Mouse (Mus musculus) intestine, embryonic 16.5 days (tissue): ENCODE measurements around the gene Ubl4b. TPM values are rescaled to one million over a fixed set of nuclear protein-coding genes. Genes with fewer than 3 reads are reported as not detected.

Source experiments
- polyA plus RNA-seq: library from polyadenylated mRNA; unstranded; fragments of >200 nt; fragmentation: Nextera tagmentation; extraction: Ambion mirVana; gene quantifications from 2 replicates; pipeline ENCODE4 v1.2.1, GENCODE M21; 2015

The Ubl4b gene
- polyA plus RNA-seq, 1 experiment from 2014 or later, result not detected

Other genes with a start within 250 kb of the Ubl4b start
- gene Rbm15, start 221.4 kb downstream of the Ubl4b start, polyA plus RNA-seq, result 11.1 and 11.5 TPM in 2 replicates
- 0.05 TPM in 1 of 2 replicates, not detected in the other for gene Kcnc4, start 95.5 kb downstream of the Ubl4b start, polyA plus RNA-seq
- 0.97 and 1.1 TPM in 2 replicates for gene Slc6a17, start 37.1 kb downstream of the Ubl4b start, polyA plus RNA-seq
- gene Alx3, start 40.0 kb upstream of the Ubl4b start, polyA plus RNA-seq, result not detected in 2 replicates
- not detected in 2 replicates for gene Gm10961, start 76.2 kb upstream of the Ubl4b start, polyA plus RNA-seq
- gene Strip1, start 76.6 kb upstream of the Ubl4b start, polyA plus RNA-seq, result 29.3 and 31.7 TPM in 2 replicates
- 43.6 and 63.5 TPM in 2 replicates for gene Ahcyl1, start 141.5 kb upstream of the Ubl4b start, polyA plus RNA-seq
- gene Csf1, start 205.4 kb upstream of the Ubl4b start, polyA plus RNA-seq, result 11.8 and 13.9 TPM in 2 replicates